Mouse (Mus musculus): ENCODE measurements at regions not wholly inside any gene's neighbourhood (a gene's known extent, or its start where the extent isn't known, plus 50 kb on each side); places are given as distances from the start of the nearest gene placed in this dataset.
"Not testable (repeated sequence)": the region's sequence is repeated elsewhere in the genome, so short reads cannot be mapped to it uniquely, and the experiment has no call there.

- no peak for DNase-seq
Observed at GRCm38 (mm10) chr14:120758200-120758830, 152.7 kb upstream of the Ipo5 start.

GRCm38 (mm10) chr14:120762168-120762567 lies 148.9 kb upstream of the Ipo5 start:
- no peak for DNase-seq

GRCm38 (mm10) chr14:120762733-120763132 lies 148.3 kb upstream of the Ipo5 start:
- DNase-seq = no peak

- no peak for DNase-seq
Observed at GRCm38 (mm10) chr14:120763796-120764195, 147.2 kb upstream of the Ipo5 start.

GRCm38 (mm10) chr14:120764386-120764785 lies 146.6 kb upstream of the Ipo5 start:
- DNase-seq = no peak

- no peak for DNase-seq
Observed at GRCm38 (mm10) chr14:120766451-120766850, 144.6 kb upstream of the Ipo5 start.

GRCm38 (mm10) chr14:120770579-120770978 lies 140.4 kb upstream of the Ipo5 start:
- DNase-seq = no peak

GRCm38 (mm10) chr14:120773001-120773400 lies 138.0 kb upstream of the Ipo5 start:
- DNase-seq = not testable (repeated sequence)

- no peak for DNase-seq
Observed at GRCm38 (mm10) chr14:120791828-120792554, 119.0 kb upstream of the Ipo5 start.

GRCm38 (mm10) chr14:120797916-120798490 lies 113.0 kb upstream of the Ipo5 start:
- DNase-seq = no peak

- no peak for DNase-seq
Observed at GRCm38 (mm10) chr14:120803191-120803590, 107.8 kb upstream of the Ipo5 start.

- no peak for DNase-seq
Observed at GRCm38 (mm10) chr14:120803739-120804138, 107.3 kb upstream of the Ipo5 start.

- DNase-seq = no peak
Observed at GRCm38 (mm10) chr14:120804183-120804848, 106.7 kb upstream of the Ipo5 start.

- DNase-seq = no peak
Observed at GRCm38 (mm10) chr14:120805137-120805536, 105.9 kb upstream of the Ipo5 start.

GRCm38 (mm10) chr14:120805816-120806552 lies 105.0 kb upstream of the Ipo5 start:
- DNase-seq = not testable (repeated sequence)

GRCm38 (mm10) chr14:120806553-120806893 lies 104.5 kb upstream of the Ipo5 start:
- DNase-seq = no peak

- DNase-seq = no peak
Observed at GRCm38 (mm10) chr14:120809321-120809720, 101.7 kb upstream of the Ipo5 start.

GRCm38 (mm10) chr14:120813938-120814337 lies 97.1 kb upstream of the Ipo5 start:
- no peak for DNase-seq

- DNase-seq = not testable (repeated sequence)
Observed at GRCm38 (mm10) chr14:120815126-120815525, 95.9 kb upstream of the Ipo5 start.

- DNase-seq = no peak
Observed at GRCm38 (mm10) chr14:120816529-120816928, 94.5 kb upstream of the Ipo5 start.

GRCm38 (mm10) chr14:120826187-120826586 lies 84.8 kb upstream of the Ipo5 start:
- DNase-seq = no peak

- DNase-seq = not testable (repeated sequence)
Observed at GRCm38 (mm10) chr14:120830389-120830835, 80.6 kb upstream of the Ipo5 start.

GRCm38 (mm10) chr14:120831397-120831796 lies 79.6 kb upstream of the Ipo5 start:
- no peak for DNase-seq
